Mouse (Mus musculus) heart, embryonic 12.5 days (tissue): ENCODE data around the gene Yae1d1. TPM values are rescaled to one million over a fixed set of nuclear protein-coding genes. Genes with fewer than 3 reads are reported as not detected.

Source experiments
- polyA plus RNA-seq: library from polyadenylated mRNA; unstranded; fragments of >200 nt; fragmentation: Nextera tagmentation; extraction: Ambion mirVana; gene quantifications from 2 replicates; pipeline ENCODE4 v1.2.1, GENCODE M21; 2016

Gene Yae1d1
- polyA plus RNA-seq, 1 experiment from 2014 or later = 78.9 TPM

Other genes starting within 250 kb of the Yae1d1 start
- gene Cdk13, start 188.3 kb downstream of the Yae1d1 start, polyA plus RNA-seq = 13.0 and 18.6 TPM in 2 replicates
- 80.0 and 86.1 TPM in 2 replicates for gene Rala, start 49.1 kb downstream of the Yae1d1 start, polyA plus RNA-seq